Mouse (Mus musculus): ENCODE measurements around the gene Ripk1.

- TF ChIP-seq CTCF (IDR thresholded peaks at IDR 0.05): no peak
- TF ChIP-seq POLR2A (IDR thresholded peaks at IDR 0.05; ENCODE audit: insufficient read depth, low read depth, low read length): no peak
Measured at GRCm38 (mm10) chr13:34003058-34003457, 895 bp downstream of the Ripk1 start.

Measured in heart, adult 2 months (tissue).